Mouse (Mus musculus): Measurements from ENCODE around the gene Itpkb.

DNA sequence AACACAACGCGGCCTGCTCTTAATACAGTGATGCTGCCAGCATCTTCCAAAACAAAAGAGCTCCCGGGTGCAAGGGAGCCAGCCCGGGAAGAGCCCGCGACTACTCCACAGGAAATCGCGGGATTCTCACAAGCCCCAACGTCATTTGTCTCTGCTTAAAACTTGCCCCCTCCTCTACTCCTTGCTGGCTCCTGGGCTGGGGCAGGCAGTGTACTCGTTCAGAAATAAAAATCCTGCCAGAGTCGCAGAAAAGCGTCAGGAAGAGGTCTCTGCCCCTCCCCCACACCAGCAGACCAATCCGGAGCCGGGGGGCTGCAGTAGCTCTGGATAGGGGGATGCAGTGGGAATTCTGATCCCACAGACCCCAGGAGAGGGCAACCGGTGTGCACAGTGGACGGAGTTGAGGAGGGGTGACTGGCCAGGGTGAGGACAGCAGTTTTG, 102.8 kb downstream of the Itpkb start:
- TF ChIP-seq POLR2A (IDR thresholded peaks at IDR 0.05; ENCODE audit: borderline replicate concordance, control insufficient read depth, low read depth, low read length) = no peak
- no peak for TF ChIP-seq CTCF (IDR thresholded peaks at IDR 0.05; ENCODE audit: control insufficient read depth, insufficient read depth, low read length)
